Mouse (Mus musculus): Measurements from ENCODE around the gene Erf. TPM values are rescaled to one million over a fixed set of nuclear protein-coding genes. Genes with fewer than 3 reads are reported as not detected.

Erf gene
- polyA plus RNA-seq, 1 experiment from 2014 or later, result 3.7 TPM

DNA sequence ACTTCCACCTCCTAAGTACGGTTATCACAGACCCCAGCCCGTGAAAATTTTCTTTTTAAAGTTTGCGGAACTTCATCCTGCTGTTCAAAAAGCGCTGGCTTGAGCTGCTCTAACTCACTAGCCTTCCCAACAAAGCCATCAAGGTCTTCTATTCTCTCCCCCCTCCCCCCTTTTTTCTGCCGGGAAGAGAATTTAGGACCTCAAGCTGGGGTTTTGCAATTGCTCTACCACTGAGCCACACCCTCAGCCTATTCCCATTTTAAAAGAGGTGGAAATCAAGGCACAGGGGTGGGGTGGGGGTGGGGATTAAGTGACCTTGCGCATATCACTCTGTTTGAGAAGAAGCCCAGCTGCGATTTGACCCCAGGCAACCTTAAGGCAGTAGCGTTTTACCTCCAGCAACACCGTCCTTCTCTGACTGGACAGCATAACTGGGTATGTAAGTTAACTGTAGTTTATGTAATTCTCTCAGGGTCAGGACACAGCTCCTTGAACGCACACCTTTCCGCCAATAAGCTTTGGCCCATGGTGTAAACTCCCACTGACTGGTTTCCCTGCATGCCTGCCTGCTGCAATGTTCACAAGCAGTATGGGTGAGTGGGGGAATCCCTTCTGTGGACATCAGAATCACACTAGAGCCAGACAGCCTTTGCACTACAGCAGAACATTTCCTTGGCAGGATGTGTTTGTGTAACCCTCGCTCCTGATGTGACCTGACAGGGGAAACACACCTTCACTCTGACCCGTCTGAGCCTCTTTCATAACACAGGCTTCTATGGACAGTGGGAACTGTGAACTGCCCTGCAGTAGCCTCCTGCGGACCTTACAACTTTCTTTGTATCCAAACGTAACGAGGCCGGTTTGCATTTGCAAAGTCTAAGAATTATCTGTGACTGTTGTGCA lies 13.7 kb upstream of the Erf start:
- Histone ChIP-seq H3K4me3 (ENCODE audit: low read length) (no peak overlapping the region), H3K9ac (ENCODE audit: low read depth, low read length) (no peak overlapping the region), H3K4me2 (ENCODE audit: low read length) (no peak overlapping the region), H3K27ac (ENCODE audit: low read depth, low read length) (no peak overlapping the region), H3K4me1 (ENCODE audit: control insufficient read depth, insufficient read depth, low read depth, low read length) (peaks cover 9% of the 10 kb centered on the region), H3K27me3 (replicated peaks; ENCODE audit: control insufficient read depth, insufficient read depth, low read length) (no peaks in the 10 kb centered on the region; the same call in none of the 2 replicates), H3K9me3 (ENCODE audit: control insufficient read depth, low read length) (no peaks in the 10 kb centered on the region), H3K36me3 (ENCODE audit: control insufficient read depth, insufficient read depth, low read length) (no peaks in the 10 kb centered on the region)
- ATAC-seq, result no peak
- WGBS, result 28% methylated on average over 17 of the region's 17 CpGs

DNA sequence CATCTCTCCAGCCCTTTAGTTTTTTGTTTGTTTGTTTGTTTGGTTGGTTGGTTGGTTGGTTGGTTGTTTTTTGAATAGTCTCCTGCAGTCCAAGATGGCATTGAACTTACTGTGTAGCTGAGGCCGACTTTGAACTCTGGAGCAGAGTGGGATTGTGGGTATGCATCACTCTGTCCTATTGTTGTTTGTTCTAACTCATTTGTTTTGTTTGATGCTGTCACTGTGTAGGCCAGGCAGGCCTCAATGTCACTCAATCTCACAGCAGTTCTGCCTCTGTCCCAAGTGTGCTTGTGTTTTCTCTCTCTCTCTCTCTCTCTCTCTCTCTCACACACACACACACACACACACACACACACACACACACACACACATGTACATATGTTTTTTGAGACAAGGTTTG lies 11.3 kb upstream of the Erf start:
- H3K9me3 ChIP-seq (ENCODE audit: control insufficient read depth, low read length), result no peaks in the 10 kb centered on the region
- no peaks in the 10 kb centered on the region for H3K36me3 ChIP-seq (ENCODE audit: control insufficient read depth, insufficient read depth, low read length)
- no peak overlapping the region for H3K27ac ChIP-seq (ENCODE audit: low read depth, low read length)
- H3K4me2 ChIP-seq (ENCODE audit: low read length), result no peak overlapping the region
- ATAC-seq, result no peak
- no peak overlapping the region for H3K4me3 ChIP-seq (ENCODE audit: low read length)
- H3K4me1 ChIP-seq (ENCODE audit: control insufficient read depth, insufficient read depth, low read depth, low read length), result peaks cover 2% of the 10 kb centered on the region
- no peaks in the 10 kb centered on the region; the same call in none of the 2 replicates for H3K27me3 ChIP-seq (replicated peaks; ENCODE audit: control insufficient read depth, insufficient read depth, low read length)
- WGBS, result 89% methylated on average over 1 of the region's 1 CpGs
- no peak overlapping the region for H3K9ac ChIP-seq (ENCODE audit: low read depth, low read length)

DNA sequence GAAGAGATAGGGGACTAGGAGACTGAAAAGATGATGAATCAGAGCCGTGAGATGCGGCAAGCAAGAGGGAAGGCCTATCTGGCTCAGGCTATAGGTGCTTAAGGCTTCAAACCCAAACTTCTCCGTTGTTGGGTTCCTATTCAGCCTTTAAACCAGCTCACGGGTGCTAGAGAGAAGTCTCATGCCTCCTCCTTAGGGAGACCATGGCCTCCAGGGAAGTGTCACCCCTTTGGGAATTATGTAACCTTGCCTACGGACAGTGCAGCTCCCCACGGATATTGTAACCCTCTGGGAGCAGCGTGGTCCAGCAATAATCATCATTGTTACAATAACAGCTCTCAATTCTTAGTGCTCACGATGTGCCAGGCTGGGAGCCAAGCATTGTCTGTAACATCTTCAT lies 1.3 kb upstream of the Erf start:
- Histone ChIP-seq H3K4me1 (ENCODE audit: control insufficient read depth, insufficient read depth, low read depth, low read length) (peaks cover 36% of the 10 kb centered on the region), H3K4me2 (ENCODE audit: low read length) (peak overlapping the region; percentile 99), H3K9ac (ENCODE audit: low read depth, low read length) (peak overlapping the region; percentile 79), H3K9me3 (ENCODE audit: control insufficient read depth, low read length) (no peaks in the 10 kb centered on the region), H3K27me3 (replicated peaks; ENCODE audit: control insufficient read depth, insufficient read depth, low read length) (no peaks in the 10 kb centered on the region), H3K4me3 (ENCODE audit: low read length) (peak overlapping the region; percentile 86), H3K27ac (ENCODE audit: low read depth, low read length) (peak overlapping the region; percentile 91), H3K36me3 (ENCODE audit: control insufficient read depth, insufficient read depth, low read length) (no peaks in the 10 kb centered on the region)
- no peak for ATAC-seq
- 11% methylated on average over 8 of the region's 8 CpGs for WGBS

DNA sequence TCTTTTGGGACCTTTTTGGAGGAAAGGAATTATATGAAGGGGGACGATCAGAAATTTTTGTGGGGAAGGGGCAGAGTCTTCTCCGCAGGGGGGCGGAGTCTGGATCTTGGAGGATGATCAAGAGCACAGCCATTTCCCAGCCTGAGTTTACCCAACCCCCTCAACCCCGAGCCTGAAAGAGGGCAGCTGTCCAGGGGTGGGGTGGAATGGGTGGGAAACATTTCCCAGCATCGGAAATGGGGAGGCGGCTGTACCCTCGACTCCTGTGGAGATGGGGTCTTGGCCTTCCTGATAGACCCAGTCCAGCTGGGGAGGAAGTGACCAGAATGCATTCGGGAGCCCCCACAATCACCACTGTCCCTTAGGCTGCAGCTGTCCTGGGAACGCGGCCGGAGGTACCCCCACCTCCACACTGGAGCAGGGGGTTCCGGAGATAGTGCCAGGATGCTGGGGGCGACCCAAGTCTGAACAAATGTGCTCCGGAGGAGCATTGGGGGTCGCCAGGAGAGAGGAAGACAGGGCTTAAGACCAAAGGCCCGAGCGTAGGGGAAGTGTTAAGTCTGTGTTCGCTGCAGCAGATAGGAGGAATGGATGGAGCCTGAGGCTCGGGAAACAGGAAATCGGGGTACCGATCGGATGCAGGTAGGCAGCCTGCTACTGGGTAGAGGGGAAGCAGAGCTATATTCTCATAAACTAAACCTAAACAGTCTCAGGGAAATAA lies 670 bp upstream of the Erf start:
- H3K4me2 ChIP-seq (ENCODE audit: low read length), result peak overlapping the region; percentile 99
- H3K4me1 ChIP-seq (ENCODE audit: control insufficient read depth, insufficient read depth, low read depth, low read length), result peaks cover 41% of the 10 kb centered on the region
- no peaks in the 10 kb centered on the region for H3K9me3 ChIP-seq (ENCODE audit: control insufficient read depth, low read length)
- ATAC-seq, result peak; percentile 13; the same call in 1 of the 2 replicates
- no peaks in the 10 kb centered on the region for H3K36me3 ChIP-seq (ENCODE audit: control insufficient read depth, insufficient read depth, low read length)
- 1% methylated on average over 22 of the region's 22 CpGs for WGBS
- H3K27me3 ChIP-seq (replicated peaks; ENCODE audit: control insufficient read depth, insufficient read depth, low read length), result no peaks in the 10 kb centered on the region
- peak overlapping the region; percentile 91 for H3K27ac ChIP-seq (ENCODE audit: low read depth, low read length)
- H3K9ac ChIP-seq (ENCODE audit: low read depth, low read length), result peak overlapping the region; percentile 79
- H3K4me3 ChIP-seq (ENCODE audit: low read length), result peak overlapping the region; percentile 86

DNA sequence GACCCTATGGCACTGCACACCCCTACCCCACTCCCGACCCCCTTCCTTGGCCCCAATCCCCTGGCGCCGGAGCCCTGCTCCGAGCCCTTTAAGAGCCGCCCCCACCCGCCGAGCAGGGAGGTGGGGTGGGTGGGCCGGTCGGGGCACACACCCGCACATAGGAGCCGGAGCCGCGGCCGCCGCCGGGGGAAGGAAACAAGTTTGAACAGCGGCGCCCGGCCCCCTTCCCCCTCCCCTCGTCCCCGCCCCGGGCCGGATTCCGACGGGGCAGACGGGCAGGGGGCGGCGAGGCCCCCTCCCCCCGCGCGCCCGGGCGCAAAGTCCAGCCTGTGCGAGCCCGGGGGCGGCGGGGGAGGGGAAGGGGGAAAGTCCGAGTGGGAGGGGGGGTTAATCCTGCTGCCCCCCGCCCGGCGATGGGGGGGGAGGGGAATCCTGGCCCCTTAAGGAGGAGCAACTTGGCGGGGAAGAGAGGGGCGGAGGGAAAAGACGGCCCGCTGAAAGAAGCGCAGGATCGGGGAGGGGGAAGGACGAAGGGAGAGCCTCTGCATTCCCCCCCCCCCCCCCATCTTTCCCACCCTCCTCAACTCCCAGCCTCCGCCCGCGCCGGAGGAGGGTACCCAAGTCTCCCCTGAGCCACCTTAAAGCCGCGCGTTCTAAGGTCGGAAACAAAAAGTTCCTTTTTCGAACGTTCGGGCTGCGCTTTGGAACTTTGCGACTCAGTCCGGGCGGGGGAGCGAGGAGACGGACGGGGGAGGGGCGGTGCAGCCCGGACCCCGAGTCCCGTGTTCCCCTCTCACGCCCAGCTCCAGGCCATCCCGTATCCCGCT lies 1.0 kb downstream of the Erf start:
- peaks cover 47% of the 10 kb centered on the region for H3K4me1 ChIP-seq (ENCODE audit: control insufficient read depth, insufficient read depth, low read depth, low read length)
- WGBS, result under 1% methylated on average over 37 of the region's 73 CpGs

DNA sequence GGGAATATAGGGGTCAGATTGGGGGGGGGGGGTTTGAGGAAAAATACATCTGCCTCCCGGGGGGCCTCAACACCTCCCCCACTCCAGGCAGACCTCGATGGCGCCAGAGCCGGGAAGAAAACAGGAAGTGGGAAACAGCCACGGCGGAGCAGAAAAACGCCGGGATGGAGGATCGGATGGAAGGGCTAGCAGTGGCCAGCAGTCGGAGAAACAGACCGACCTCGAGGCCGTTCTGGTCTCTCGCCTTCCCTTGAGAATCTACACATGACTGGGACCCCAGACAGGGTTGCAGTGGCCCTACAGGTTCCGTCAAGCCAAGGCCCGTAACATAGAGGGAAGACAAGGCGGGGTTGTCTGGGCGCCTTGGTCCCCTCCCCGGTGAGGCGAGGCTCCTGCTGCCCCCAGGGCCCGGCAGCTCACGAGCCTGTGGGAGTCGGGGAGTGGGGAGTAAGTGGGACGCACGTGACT lies 1.7 kb downstream of the Erf start:
- peak overlapping the region; percentile 79 for H3K9ac ChIP-seq (ENCODE audit: low read depth, low read length)
- ATAC-seq, result no peak; the same call in 1 of the 2 replicates
- H3K9me3 ChIP-seq (ENCODE audit: control insufficient read depth, low read length), result no peaks in the 10 kb centered on the region
- H3K27me3 ChIP-seq (replicated peaks; ENCODE audit: control insufficient read depth, insufficient read depth, low read length), result no peaks in the 10 kb centered on the region
- 0% methylated on average over 22 of the region's 25 CpGs for WGBS
- H3K4me1 ChIP-seq (ENCODE audit: control insufficient read depth, insufficient read depth, low read depth, low read length), result peaks cover 47% of the 10 kb centered on the region
- no peaks in the 10 kb centered on the region for H3K36me3 ChIP-seq (ENCODE audit: control insufficient read depth, insufficient read depth, low read length)
- H3K4me3 ChIP-seq (ENCODE audit: low read length), result peak overlapping the region; percentile 86
- peak overlapping the region; percentile 91 for H3K27ac ChIP-seq (ENCODE audit: low read depth, low read length)
- peak overlapping the region; percentile 99 for H3K4me2 ChIP-seq (ENCODE audit: low read length)

More for the DNA sequence above, 1.0 kb downstream of the Erf start:
- Histone ChIP-seq H3K9me3 (ENCODE audit: control insufficient read depth, low read length) (no peaks in the 10 kb centered on the region), H3K36me3 (ENCODE audit: control insufficient read depth, insufficient read depth, low read length) (no peaks in the 10 kb centered on the region), H3K27me3 (replicated peaks; ENCODE audit: control insufficient read depth, insufficient read depth, low read length) (no peaks in the 10 kb centered on the region), H3K9ac (ENCODE audit: low read depth, low read length) (peak overlapping the region; percentile 79), H3K4me2 (ENCODE audit: low read length) (peak overlapping the region; percentile 99), H3K4me3 (ENCODE audit: low read length) (peak overlapping the region; percentile 86), H3K27ac (ENCODE audit: low read depth, low read length) (peak overlapping the region; percentile 91)
- ATAC-seq, result peak; percentile 35

DNA sequence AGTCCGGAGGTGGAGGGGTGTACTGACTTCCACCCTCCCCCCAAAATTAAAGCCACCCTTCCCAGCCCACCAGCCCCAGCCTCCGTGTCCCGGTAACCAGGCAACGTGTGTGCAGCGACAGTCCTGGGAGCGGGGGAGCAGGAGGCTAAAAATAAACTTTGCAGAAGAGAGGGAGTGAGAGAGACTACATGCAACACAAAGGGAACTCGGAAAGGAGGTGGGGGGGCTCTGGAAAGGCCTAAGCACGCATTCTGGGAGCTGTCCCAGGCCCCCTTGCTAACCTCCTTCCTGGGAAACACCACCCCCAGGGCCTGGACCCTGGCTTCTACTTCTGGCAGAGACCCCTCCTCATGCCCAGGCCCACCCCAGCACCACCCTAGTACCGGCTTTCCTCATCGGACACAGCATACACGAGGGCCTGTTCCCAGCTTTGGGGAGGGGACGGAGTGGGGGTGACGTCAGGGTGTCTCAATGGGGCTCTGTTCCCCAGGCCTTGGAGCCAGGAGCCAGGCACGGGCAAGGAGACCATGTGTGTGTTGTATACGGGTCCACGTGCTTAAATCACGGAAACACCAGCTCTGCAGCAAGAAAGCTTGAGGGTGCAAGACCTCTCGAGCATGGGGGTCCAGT lies 2.4 kb downstream of the Erf start:
- peaks cover 47% of the 10 kb centered on the region for H3K4me1 ChIP-seq (ENCODE audit: control insufficient read depth, insufficient read depth, low read depth, low read length)
- no peaks in the 10 kb centered on the region for H3K36me3 ChIP-seq (ENCODE audit: control insufficient read depth, insufficient read depth, low read length)
- H3K9ac ChIP-seq (ENCODE audit: low read depth, low read length), result peak overlapping the region; percentile 79
- H3K9me3 ChIP-seq (ENCODE audit: control insufficient read depth, low read length), result no peaks in the 10 kb centered on the region
- no peaks in the 10 kb centered on the region for H3K27me3 ChIP-seq (replicated peaks; ENCODE audit: control insufficient read depth, insufficient read depth, low read length)
- 3% methylated on average over 18 of the region's 18 CpGs for WGBS
- ATAC-seq, result peak; percentile 53
- H3K4me2 ChIP-seq (ENCODE audit: low read length), result peak overlapping the region; percentile 99
- peak overlapping the region; percentile 91 for H3K27ac ChIP-seq (ENCODE audit: low read depth, low read length)
- peak overlapping the region; percentile 86 for H3K4me3 ChIP-seq (ENCODE audit: low read length)

DNA sequence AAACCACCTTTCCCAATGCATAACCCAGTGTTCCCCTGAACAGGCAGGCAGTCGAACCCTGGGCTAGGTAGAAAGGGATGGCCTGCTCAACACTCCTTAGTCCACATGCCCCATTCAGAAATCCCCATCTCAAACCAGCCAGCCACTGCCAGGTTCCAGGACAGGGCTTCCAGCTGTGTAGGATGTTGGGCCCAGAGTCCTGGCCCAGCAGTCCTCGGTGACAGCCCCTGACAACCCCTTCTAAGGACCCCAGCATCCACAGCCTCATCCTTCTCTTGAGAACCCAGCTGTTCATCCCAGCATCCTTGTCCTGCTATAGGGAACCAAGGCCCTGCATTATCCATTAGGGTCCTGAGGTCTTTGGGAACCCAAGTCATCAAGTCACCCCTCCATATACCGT lies 3.1 kb downstream of the Erf start:
- 10% methylated on average over 3 of the region's 3 CpGs for WGBS
- H3K4me1 ChIP-seq (ENCODE audit: control insufficient read depth, insufficient read depth, low read depth, low read length), result peaks cover 47% of the 10 kb centered on the region

More for the DNA sequence above, 3.1 kb downstream of the Erf start:
- Histone ChIP-seq H3K27ac (ENCODE audit: low read depth, low read length) (peak overlapping the region; percentile 91), H3K9ac (ENCODE audit: low read depth, low read length) (peak overlapping the region; percentile 79), H3K4me3 (ENCODE audit: low read length) (peak overlapping the region; percentile 86), H3K27me3 (replicated peaks; ENCODE audit: control insufficient read depth, insufficient read depth, low read length) (no peaks in the 10 kb centered on the region), H3K4me2 (ENCODE audit: low read length) (peak overlapping the region; percentile 99), H3K9me3 (ENCODE audit: control insufficient read depth, low read length) (no peaks in the 10 kb centered on the region), H3K36me3 (ENCODE audit: control insufficient read depth, insufficient read depth, low read length) (no peaks in the 10 kb centered on the region)
- no peak for ATAC-seq

Data from hindbrain, embryonic 16.5 days (tissue).